Mouse (Mus musculus): Measurements from ENCODE around the gene Lyrm9.

Lyrm9 gene

GRCm38 (mm10) chr11:78826442-78827013 is at the start of gene Lyrm9:
Gene Lyrm9 (plus strand): TSS chr11:78826584.
- DNase-seq (ENCODE audit: low spot score): peak; percentile 95

- no peak for DNase-seq (ENCODE audit: low spot score)
Measured at GRCm38 (mm10) chr11:78777851-78778680, 48.3 kb upstream of the Lyrm9 start.

- no peak for DNase-seq (ENCODE audit: low spot score)
Measured at GRCm38 (mm10) chr11:78780002-78780401, 46.4 kb upstream of the Lyrm9 start.

- DNase-seq (ENCODE audit: low spot score): no peak
Measured at GRCm38 (mm10) chr11:78780571-78780970, 45.8 kb upstream of the Lyrm9 start.

GRCm38 (mm10) chr11:78782326-78782725 is 44.1 kb upstream of the Lyrm9 start:
- no peak for DNase-seq (ENCODE audit: low spot score)

- DNase-seq (ENCODE audit: low spot score): no peak
Measured at GRCm38 (mm10) chr11:78782791-78783347, 43.5 kb upstream of the Lyrm9 start.

- no peak for DNase-seq (ENCODE audit: low spot score)
Measured at GRCm38 (mm10) chr11:78786013-78786431, 40.4 kb upstream of the Lyrm9 start.

GRCm38 (mm10) chr11:78789370-78790060 is 36.9 kb upstream of the Lyrm9 start:
- no peak for DNase-seq (ENCODE audit: low spot score)

GRCm38 (mm10) chr11:78791582-78791981 is 34.8 kb upstream of the Lyrm9 start:
- peak; percentile 74 for DNase-seq (ENCODE audit: low spot score)

GRCm38 (mm10) chr11:78792055-78792454 is 34.3 kb upstream of the Lyrm9 start:
- no peak for DNase-seq (ENCODE audit: low spot score)

- DNase-seq (ENCODE audit: low spot score): no peak
Measured at GRCm38 (mm10) chr11:78792465-78792864, 33.9 kb upstream of the Lyrm9 start.

GRCm38 (mm10) chr11:78793116-78793515 is 33.3 kb upstream of the Lyrm9 start:
- DNase-seq (ENCODE audit: low spot score): no peak

- DNase-seq (ENCODE audit: low spot score): no peak
Measured at GRCm38 (mm10) chr11:78796072-78796729, 30.2 kb upstream of the Lyrm9 start.

- no peak for DNase-seq (ENCODE audit: low spot score)
Measured at GRCm38 (mm10) chr11:78801094-78801493, 25.3 kb upstream of the Lyrm9 start.

- DNase-seq (ENCODE audit: low spot score): peak; percentile 28
Measured at GRCm38 (mm10) chr11:78803587-78804316, 22.6 kb upstream of the Lyrm9 start.

GRCm38 (mm10) chr11:78804551-78804950 is 21.8 kb upstream of the Lyrm9 start:
- no peak for DNase-seq (ENCODE audit: low spot score)

GRCm38 (mm10) chr11:78805198-78805597 is 21.2 kb upstream of the Lyrm9 start:
- no peak for DNase-seq (ENCODE audit: low spot score)

- no peak for DNase-seq (ENCODE audit: low spot score)
Measured at GRCm38 (mm10) chr11:78805691-78806137, 20.7 kb upstream of the Lyrm9 start.

GRCm38 (mm10) chr11:78807341-78808108 is 18.9 kb upstream of the Lyrm9 start:
- no peak for DNase-seq (ENCODE audit: low spot score)

- DNase-seq (ENCODE audit: low spot score): no peak
Measured at GRCm38 (mm10) chr11:78809398-78809797, 17.0 kb upstream of the Lyrm9 start.
